Mouse (Mus musculus): ENCODE results near the gene Rab3a. TPM values are rescaled to one million over a fixed set of nuclear protein-coding genes. Genes with fewer than 3 reads are reported as not detected.

Gene Rab3a
- total RNA-seq, 2 experiments from 2014 or later = 68.6 to 78.2 TPM

- DNase-seq = no peak
Observed at GRCm38 (mm10) chr8:70758308-70758615, 3.8 kb downstream of the Rab3a start.

GRCm38 (mm10) chr8:70758616-70759561 is 4.4 kb downstream of the Rab3a start:
- peak; percentile 81 to 82 for DNase-seq

DNA sequence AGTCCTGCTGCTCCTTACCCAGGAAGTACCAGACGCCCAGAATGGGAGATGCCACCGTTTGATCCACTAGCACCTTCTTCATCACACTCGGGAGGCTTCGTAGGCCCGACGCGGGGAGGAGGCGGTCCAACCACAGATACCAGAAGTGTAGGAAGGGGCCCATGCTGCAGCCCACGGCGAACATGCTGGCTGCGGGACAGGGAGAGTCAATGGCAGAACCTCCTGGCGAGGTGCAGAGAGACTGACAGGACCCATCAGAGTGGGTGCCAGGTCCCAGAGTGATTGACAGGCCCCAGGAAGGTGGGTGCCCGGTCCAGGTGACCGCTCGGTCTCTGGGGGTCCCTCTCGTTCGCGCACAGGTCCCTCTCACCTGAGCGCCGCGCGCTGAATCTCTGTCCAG is 5.9 kb downstream of the Rab3a start:
- DNase-seq = peak in 1 of 2 experiments; percentile 45

DNA sequence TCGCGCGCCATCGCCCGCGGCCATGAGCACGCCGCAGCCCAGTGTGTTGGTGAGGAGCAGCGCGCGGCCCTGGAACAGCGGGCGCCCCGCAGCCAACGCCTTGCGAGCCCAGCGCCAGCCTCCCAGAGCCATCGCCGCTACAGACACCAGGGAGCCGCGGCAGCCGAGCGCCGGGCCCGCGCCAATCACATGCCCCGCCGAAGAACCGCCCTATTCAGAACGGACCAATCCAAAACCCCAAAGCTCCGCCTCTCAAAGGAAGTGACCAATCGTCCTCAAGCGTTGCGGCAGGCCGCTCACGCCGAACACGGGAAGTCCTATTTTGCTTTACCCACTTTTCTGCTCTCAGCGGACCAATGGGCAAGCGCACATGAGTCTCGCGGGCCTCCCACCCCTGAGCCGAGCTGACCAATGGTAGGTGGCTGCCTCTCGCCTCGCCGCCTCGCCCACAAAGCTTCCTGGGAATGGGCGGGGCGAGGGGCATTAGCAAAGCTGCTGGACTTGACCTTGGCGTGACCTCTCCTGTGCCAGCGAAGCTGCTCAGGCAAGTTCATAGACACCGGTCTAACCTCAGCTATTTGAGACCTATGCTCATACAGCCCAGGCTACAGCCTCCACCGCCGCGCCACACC is 6.4 kb downstream of the Rab3a start, which contains the start of gene Mpv17l2:
Gene Mpv17l2 (minus strand): TSS at position 172 of the 632 bp plus-strand sequence.
- DNase-seq = peak; percentile 94 to 96

DNA sequence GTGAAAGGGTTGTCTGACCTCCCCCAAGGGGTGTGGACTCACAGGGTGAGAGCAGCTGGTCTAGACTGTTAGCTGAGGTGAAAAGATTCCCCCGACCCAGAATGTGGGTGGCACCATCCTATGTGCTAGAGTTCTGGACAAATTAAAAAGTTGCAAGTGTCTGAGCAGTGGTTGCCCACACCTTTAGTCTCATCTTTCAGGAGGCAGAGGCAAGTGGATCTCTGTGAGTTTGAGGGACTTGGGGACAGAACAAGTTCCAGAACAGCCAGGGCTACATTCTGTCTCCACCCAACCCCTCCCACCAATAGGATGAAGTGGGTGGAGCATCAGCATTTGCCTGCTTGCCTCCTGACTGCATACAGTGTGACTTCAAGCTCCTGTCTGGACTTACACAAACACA is 7.6 kb downstream of the Rab3a start:
- DNase-seq = peak in 1 of 2 experiments; percentile 6

DNA sequence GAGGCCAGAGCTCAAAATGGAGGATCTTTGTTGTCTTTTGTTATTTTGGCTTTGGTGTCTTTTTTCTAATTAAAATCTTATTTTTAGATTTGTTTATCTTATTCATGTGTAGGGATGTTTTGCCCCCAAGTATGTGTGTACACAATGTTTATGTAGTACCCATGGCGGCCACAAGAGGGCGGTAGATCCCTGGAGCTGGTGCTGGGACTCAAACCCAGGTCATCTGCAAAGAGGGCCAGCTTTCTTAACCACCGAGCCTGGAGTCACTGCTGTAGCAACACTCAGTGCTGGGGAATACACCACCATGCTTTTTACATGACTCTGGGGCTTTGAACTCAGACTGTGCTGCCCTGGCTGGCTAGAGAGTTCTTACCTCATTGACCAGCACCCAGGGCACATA is 8.9 kb downstream of the Rab3a start:
- DNase-seq = peak; percentile 61 to 73

- peak in 1 of 2 experiments; percentile 2 for DNase-seq
Observed at GRCm38 (mm10) chr8:70764026-70764425, 9.5 kb downstream of the Rab3a start.

GRCm38 (mm10) chr8:70764676-70765075 is 10.2 kb downstream of the Rab3a start:
- no peak for DNase-seq

- DNase-seq = no peak
Observed at GRCm38 (mm10) chr8:70765329-70765728, 10.8 kb downstream of the Rab3a start.

GRCm38 (mm10) chr8:70765838-70766570 is 11.5 kb downstream of the Rab3a start:
- peak; percentile 55 to 79 for DNase-seq

- DNase-seq = peak; percentile 73 to 82
Observed at GRCm38 (mm10) chr8:70766571-70767440, 12.3 kb downstream of the Rab3a start.

DNA sequence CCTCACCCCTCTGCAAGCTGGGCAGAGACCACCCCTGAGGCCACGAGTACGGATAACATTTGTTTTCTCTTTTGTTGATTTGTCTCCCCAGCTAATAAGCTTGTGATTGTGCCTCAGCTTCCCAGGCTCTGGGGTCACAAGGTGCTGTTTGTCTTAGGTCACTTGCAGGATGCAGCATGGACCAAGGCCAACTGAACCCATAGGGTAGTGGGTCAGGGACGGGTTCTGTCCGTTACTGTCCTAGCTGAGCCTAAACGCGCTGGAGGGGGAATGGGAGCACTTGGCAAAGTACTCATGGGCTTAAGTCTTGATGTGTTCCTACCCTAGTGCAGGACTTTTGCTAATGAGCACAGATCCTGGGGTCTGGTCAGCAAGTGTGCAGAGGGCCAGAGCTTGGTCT is 13.0 kb downstream of the Rab3a start:
- no peak for DNase-seq

DNA sequence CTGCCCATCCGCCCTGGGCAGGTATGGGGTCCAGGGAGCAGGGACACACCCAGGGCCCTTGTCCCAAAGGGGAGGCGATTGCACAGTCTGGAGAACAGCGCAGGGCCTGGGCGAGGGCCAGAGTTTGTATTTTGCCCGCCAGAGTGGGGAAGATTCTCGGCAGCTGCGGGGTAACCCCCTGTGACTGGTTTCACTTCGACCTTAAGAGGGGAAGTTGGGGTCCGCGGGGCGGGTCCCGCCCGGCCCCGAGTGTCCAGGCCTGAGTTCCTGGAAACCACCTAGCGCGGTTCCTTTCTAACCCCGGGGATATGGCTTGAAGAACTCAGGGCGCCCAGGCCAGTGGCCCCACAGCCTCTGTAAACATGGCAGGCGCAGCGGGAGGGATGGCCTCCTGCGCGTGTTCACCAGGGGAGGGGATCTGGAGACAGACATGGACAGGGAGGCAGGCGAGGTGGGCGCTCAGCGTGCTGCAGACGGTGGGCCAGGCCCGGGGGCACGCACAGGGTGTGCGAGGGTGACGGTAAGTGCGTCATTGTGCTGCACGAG is 13.8 kb downstream of the Rab3a start:
- no peak for DNase-seq

DNA sequence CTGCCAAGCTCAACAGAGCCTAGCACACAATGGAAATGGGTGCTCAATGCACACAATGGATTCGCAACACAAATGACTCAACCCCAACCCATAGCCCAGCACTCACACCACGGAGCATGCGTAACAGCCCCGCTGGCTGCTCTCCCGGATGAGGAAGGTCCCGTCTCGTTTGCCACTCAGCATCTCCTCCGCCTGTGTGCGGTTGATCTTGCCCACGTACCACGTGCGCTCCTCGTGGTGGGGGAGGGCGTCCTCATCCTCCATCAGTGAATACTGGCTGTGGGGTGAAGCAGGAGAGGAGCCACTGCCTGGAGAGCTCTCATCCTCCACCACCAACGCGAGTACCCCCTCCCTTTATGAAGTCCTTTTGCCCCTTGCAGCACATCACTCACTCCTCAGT is 14.5 kb downstream of the Rab3a start:
- DNase-seq = no peak

- DNase-seq = peak; percentile 97 to 99
Observed at GRCm38 (mm10) chr8:70769359-70769758, 14.9 kb downstream of the Rab3a start.

DNA sequence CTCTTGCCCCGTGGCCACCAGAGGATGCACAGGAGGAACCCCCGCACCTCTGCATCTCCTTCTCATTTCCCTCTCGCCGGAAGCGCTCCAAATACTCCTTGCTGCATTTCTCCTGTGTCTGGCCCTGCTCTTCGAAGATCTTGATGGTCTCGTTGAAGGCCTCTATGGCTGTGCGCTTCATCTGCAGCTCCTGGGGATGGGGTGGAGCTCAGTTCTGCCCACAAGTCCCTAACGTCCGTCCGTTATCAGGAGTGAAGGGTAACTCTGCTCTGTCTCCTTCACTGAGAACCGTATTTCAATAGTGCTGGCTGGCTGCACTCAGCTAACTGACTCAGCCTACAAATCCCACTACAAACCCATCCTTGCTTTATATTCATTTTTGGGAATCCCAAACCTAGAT is 15.4 kb downstream of the Rab3a start:
- DNase-seq = no peak

- no peak for DNase-seq
Observed at GRCm38 (mm10) chr8:70770748-70771147, 16.3 kb downstream of the Rab3a start.

DNA sequence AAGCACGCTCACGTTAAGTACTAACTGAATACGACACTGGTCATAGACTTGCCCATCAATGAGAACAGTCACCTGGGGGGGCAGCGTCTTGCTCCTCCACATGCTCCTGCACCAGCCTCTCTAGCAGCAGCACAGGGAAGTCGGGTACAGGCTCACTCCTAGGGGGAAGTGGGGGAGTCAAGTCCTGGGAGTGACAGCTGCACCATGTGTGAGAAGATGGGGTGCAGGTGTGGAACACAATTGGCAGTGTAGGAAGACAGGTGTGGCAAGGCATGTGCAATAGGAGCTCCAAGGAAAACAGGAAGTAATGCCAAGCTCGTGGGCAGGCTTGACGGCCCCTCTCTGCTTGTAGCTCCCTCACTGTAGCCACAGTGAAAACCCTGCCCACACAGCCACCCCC is 16.7 kb downstream of the Rab3a start:
- no peak for DNase-seq

GRCm38 (mm10) chr8:70772075-70772474 is 17.6 kb downstream of the Rab3a start:
- DNase-seq = no peak

- no peak for DNase-seq
Observed at GRCm38 (mm10) chr8:70772890-70773289, 18.4 kb downstream of the Rab3a start.

- peak in 1 of 2 experiments; percentile 2 for DNase-seq
Observed at GRCm38 (mm10) chr8:70773410-70773809, 18.9 kb downstream of the Rab3a start.

All from adrenal gland, postnatal 36 days (tissue).